Mouse (Mus musculus) CH12.LX (cell line): ENCODE measurements around the gene Srrm1.
A peak's percentile ranks its signal among the peaks of the same experiment; 100 is the strongest.

ENCODE experiments used
- CHD1 ChIP-seq: IDR thresholded peaks from 2 replicates; pipeline ENCODE4 v1.6.1; 2012; ENCODE audit warnings: low read depth, low read length, improper control_type of control experiment, inconsistent platforms
- CHD2 ChIP-seq: IDR thresholded peaks from 2 replicates; pipeline ENCODE4 v1.6.1; 2011; ENCODE audit warnings: low read length, improper control_type of control experiment
- CTCF ChIP-seq, 2 experiments: IDR thresholded peaks in 1 of 2; conservative IDR thresholded peaks in 1 of 2; 2 replicates each; pipeline ENCODE4 v1.5.1; 2011 to 2012; ENCODE audit warnings: low read depth in 2 of 2, low read length in 2 of 2, improper control_type of control experiment in 1 of 2, inconsistent platforms in 1 of 2, mild to moderate bottlenecking in 1 of 2, moderate library complexity in 1 of 2
- IRF4 ChIP-seq: IDR thresholded peaks from 2 replicates; pipeline ENCODE4 v1.6.1; 2014; ENCODE audit warnings: low read depth, mild to moderate bottlenecking, inconsistent platforms, low read length, improper control_type of control experiment
- JUN ChIP-seq: IDR thresholded peaks from 2 replicates; pipeline ENCODE4 v1.6.1; 2011; ENCODE audit warnings: low read depth, mild to moderate bottlenecking, low read length, improper control_type of control experiment, moderate library complexity; ENCODE audit not compliant: insufficient read depth
- MAFK ChIP-seq: IDR thresholded peaks from 2 replicates; pipeline ENCODE4 v1.6.1; 2011; ENCODE audit warnings: low read length, improper control_type of control experiment; ENCODE audit not compliant: insufficient replicate concordance
- POLR2A ChIP-seq: IDR thresholded peaks from 2 replicates; pipeline ENCODE4 v1.6.1; 2011; ENCODE audit warnings: low read depth, mild to moderate bottlenecking, improper control_type of control experiment, low read length

- peak; percentile 70 to 76 for TF ChIP-seq CTCF (conservative IDR thresholded peaks at IDR 0.05 in 1 of 2, IDR thresholded peaks at IDR 0.05 in 1 of 2; ENCODE audit: low read depth in 2 of 2, low read length in 2 of 2)
- TF ChIP-seq JUN = no peak
- no peak for TF ChIP-seq POLR2A
- no peak for TF ChIP-seq IRF4
- no peak for TF ChIP-seq MAFK
- no peak for TF ChIP-seq CHD1
- no peak for TF ChIP-seq CHD2
Measured at GRCm38 (mm10) chr4:135382316-135382715, 29.2 kb upstream of the Srrm1 start.
